ENCODE assay signal across 8 mouse cellular contexts in genomic region chr3:89963926-89964739, GRCm38 (mm10). TPM values are rescaled to one million over a fixed set of nuclear protein-coding genes. Genes with fewer than 3 reads are reported as not detected.
DNase-seq lines count a peak whose midpoint lies in the region; ATAC-seq and TF ChIP-seq lines count a peak whose summit lies in the region.

No protein-coding gene starts in this region.

- H3K9ac ChIP-seq in heart, embryonic 16.5 days (ENCODE audit: low read length), result peak overlapping the region; percentile 84
- H3K9ac ChIP-seq in lung, postnatal 0 days (replicated peaks; ENCODE audit: low read depth), result peak overlapping the region; percentile 77

- H3K36me3 ChIP-seq in erythroblast, embryonic 14.5 days (ENCODE audit: control insufficient read depth), result no peaks in the 10 kb centered on the region
- H3K36me3 ChIP-seq in heart, embryonic 16.5 days (ENCODE audit: control insufficient read depth, insufficient read depth), result no peaks in the 10 kb centered on the region
- no peaks in the 10 kb centered on the region for H3K36me3 ChIP-seq in lung, postnatal 0 days (ENCODE audit: insufficient read depth, low read length)

- WGBS in heart, embryonic 16.5 days, result 24% methylated on average over 22 of the region's 22 CpGs
- WGBS in lung, postnatal 0 days, result 20% methylated on average over 22 of the region's 22 CpGs

- H3K27me3 ChIP-seq in erythroblast, embryonic 14.5 days (ENCODE audit: control insufficient read depth), result peaks cover 64% of the 10 kb centered on the region
- H3K27me3 ChIP-seq in heart, embryonic 16.5 days (ENCODE audit: control insufficient read depth, insufficient read depth, low read length), result no peaks in the 10 kb centered on the region
- no peaks in the 10 kb centered on the region for H3K27me3 ChIP-seq in lung, postnatal 0 days (replicated peaks; ENCODE audit: insufficient read depth, low read length)

- H3K9me3 ChIP-seq in erythroblast, embryonic 14.5 days (ENCODE audit: control insufficient read depth, low read length), result no peaks in the 10 kb centered on the region
- H3K9me3 ChIP-seq in heart, embryonic 16.5 days (replicated peaks; ENCODE audit: control insufficient read depth, low read length), result no peaks in the 10 kb centered on the region
- no peaks in the 10 kb centered on the region for H3K9me3 ChIP-seq in lung, postnatal 0 days (ENCODE audit: low read length)

- peak overlapping the region; percentile 83 for H3K27ac ChIP-seq in brown adipose tissue, adult 24 weeks (replicated peaks; ENCODE audit: low read depth, low read length)
- H3K27ac ChIP-seq in heart, embryonic 16.5 days (ENCODE audit: low read length), result peak overlapping the region; percentile 98
- H3K27ac ChIP-seq in lung, postnatal 0 days (ENCODE audit: low read length), result peak overlapping the region; percentile 95

- no peak for TF ChIP-seq EP300 in lung, postnatal 0 days (IDR thresholded peaks at IDR 0.05)

- peak overlapping the region; percentile 93 for H3K4me2 ChIP-seq in heart, embryonic 16.5 days (ENCODE audit: low read depth, low read length)
- H3K4me2 ChIP-seq in lung, postnatal 0 days (replicated peaks; ENCODE audit: low read depth, low read length), result peak overlapping the region; percentile 93

- no peak for ATAC-seq in heart, embryonic 16.5 days (replicated peaks; ENCODE audit: extremely low read depth, insufficient read depth, low FRiP score)
- peak; percentile 41 for ATAC-seq in lung, postnatal 0 days

- peak; percentile 91 for DNase-seq in MN1 (ENCODE audit: low spot score)
- DNase-seq in kidney, postnatal 14 days, result peak; percentile 75
- peak; percentile 93 for DNase-seq in lung, postnatal 0 days (ENCODE audit: low spot score)
- peak; percentile 59 for DNase-seq in ovary, postnatal 14 days (ENCODE audit: low spot score)
- DNase-seq in spleen, adult 12 weeks (ENCODE audit: low spot score), result no peak

- H3K4me1 ChIP-seq in brown adipose tissue, adult 24 weeks (ENCODE audit: control insufficient read depth, insufficient read depth, insufficient read length, low read length), result 0 out of 2 replicates have a peak, but pooled peaks cover 2% of the 10 kb centered on the region
- H3K4me1 ChIP-seq in erythroblast, embryonic 14.5 days (ENCODE audit: control insufficient read depth), result peaks cover 14% of the 10 kb centered on the region
- H3K4me1 ChIP-seq in heart, embryonic 16.5 days (ENCODE audit: control insufficient read depth, insufficient read depth, low read length), result peaks cover 35% of the 10 kb centered on the region
- peaks cover 27% of the 10 kb centered on the region; the same call in 1 of the 2 replicates for H3K4me1 ChIP-seq in lung, postnatal 0 days (ENCODE audit: insufficient read depth, low read depth, low read length)

- peak; percentile 86 for TF ChIP-seq CTCF in lung, postnatal 0 days (IDR thresholded peaks at IDR 0.05)

- peak overlapping the region; percentile 64 for H3K4me3 ChIP-seq in brown adipose tissue, adult 24 weeks (ENCODE audit: insufficient read depth, low read depth, low read length)
- H3K4me3 ChIP-seq in erythroblast, embryonic 14.5 days (replicated peaks), result peak overlapping the region; percentile 46
- H3K4me3 ChIP-seq in heart, embryonic 16.5 days (ENCODE audit: low read length), result peak overlapping the region; percentile 92
- peak overlapping the region; percentile 96 for H3K4me3 ChIP-seq in lung, postnatal 0 days (ENCODE audit: low read depth, low read length)

RNA-seq across cellular contexts. Expression of gene Atp8b2, which starts 0.8 kb away (rescaled TPM):
- 8.4 and 10.2 TPM in 2 replicates for polyA plus RNA-seq in brown adipose tissue, adult 24 weeks (2012; ENCODE audit: insufficient read depth, insufficient read length, missing spikeins)
- 0.01 and 0.03 TPM in 2 replicates for polyA plus RNA-seq in erythroblast, embryonic 14.5 days (2012)
- polyA plus RNA-seq in heart, embryonic 16.5 days (2015; fragmentation: Nextera tagmentation; extraction: Ambion mirVana), result 10.3 and 11.5 TPM in 2 replicates
- polyA plus RNA-seq in lung, postnatal 0 days (2015; fragmentation: Nextera tagmentation; extraction: Ambion mirVana), result 7.1 and 7.4 TPM in 2 replicates

RNA-seq across cellular contexts. Expression of gene Hax1, which starts 34.4 kb away (rescaled TPM):
- polyA plus RNA-seq in brown adipose tissue, adult 24 weeks (2012; ENCODE audit: insufficient read depth, insufficient read length, missing spikeins), result 79.2 and 79.9 TPM in 2 replicates
- 6.0 and 6.7 TPM in 2 replicates for polyA plus RNA-seq in erythroblast, embryonic 14.5 days (2012)
- 82.6 and 89.5 TPM in 2 replicates for polyA plus RNA-seq in heart, embryonic 16.5 days (2015; fragmentation: Nextera tagmentation; extraction: Ambion mirVana)
- polyA plus RNA-seq in lung, postnatal 0 days (2015; fragmentation: Nextera tagmentation; extraction: Ambion mirVana), result 80.5 and 93.6 TPM in 2 replicates

RNA-seq across cellular contexts. Expression of gene Il6ra, which starts 51.1 kb away (rescaled TPM):
- polyA plus RNA-seq in brown adipose tissue, adult 24 weeks (2012; ENCODE audit: insufficient read depth, insufficient read length, missing spikeins), result 3.6 and 5.4 TPM in 2 replicates
- 0.02 and 0.07 TPM in 2 replicates for polyA plus RNA-seq in erythroblast, embryonic 14.5 days (2012)
- polyA plus RNA-seq in heart, embryonic 16.5 days (2015; fragmentation: Nextera tagmentation; extraction: Ambion mirVana), result 1.1 TPM in 2 replicates
- polyA plus RNA-seq in lung, postnatal 0 days (2015; fragmentation: Nextera tagmentation; extraction: Ambion mirVana), result 15.7 and 17.9 TPM in 2 replicates

Comparison
In these comparisons a context has a peak if more than half of its experiments do, and no peak if none do; other contexts are left out.
1. H3K4me3 ChIP-seq: peak in every context shown above with its lines; median percentile 96 in lung, postnatal 0 days; 92 in heart, embryonic 16.5 days; 64 in brown adipose tissue, adult 24 weeks; 46 in erythroblast, embryonic 14.5 days.
2. RNA of gene Hax1, which starts 34.4 kb away (polyA plus RNA-seq): 80.5 to 93.6 TPM in lung, postnatal 0 days, 82.6 to 89.5 TPM in heart, embryonic 16.5 days and 79.2 to 79.9 TPM in brown adipose tissue, adult 24 weeks; 6.0 to 6.7 TPM in erythroblast, embryonic 14.5 days; every median in the first group is over 10 times any median in the second.
3. Peak in every context shown above with its lines, with median percentiles within 50 percentile points of each other: H3K27ac ChIP-seq.